Mouse (Mus musculus) ES-E14 (cell line): ENCODE measurements around the gene Cyp2w1. TPM values are rescaled to one million over a fixed set of nuclear protein-coding genes. Genes with fewer than 3 reads are reported as not detected.
"Not testable (repeated sequence)": the region's sequence is repeated elsewhere in the genome, so short reads cannot be mapped to it uniquely, and the experiment has no call there.

Source experiments
- DNase-seq: peaks from one replicate; pipeline ENCODE4 v3.0.0-alpha.2; 2013; ENCODE audit warnings: low read depth, low spot score
- H3K27ac ChIP-seq: 2 replicates; pipeline ENCODE4 v1.5.1; 2012; ENCODE audit warnings: low read depth, mild to moderate bottlenecking, low read length, moderate library complexity, mixed read lengths; ENCODE audit not compliant: poor library complexity, insufficient read depth, severe bottlenecking
- H3K36me3 ChIP-seq: 2 replicates; pipeline ENCODE4 v1.6.1; 2012; ENCODE audit warnings: mild to moderate bottlenecking, low read length, moderate library complexity, mixed read lengths; ENCODE audit not compliant: control insufficient read depth, poor library complexity, insufficient read depth, severe bottlenecking
- H3K4me1 ChIP-seq, 2 experiments: fragments of 150-350 bp in 1 of 2; sonication (generic) in 1 of 2; 2 replicates each; pipeline ENCODE4 v1.6.1; 2012; ENCODE audit warnings: low read length in 2 of 2, mild to moderate bottlenecking in 1 of 2, mixed read lengths in 1 of 2; ENCODE audit not compliant: control insufficient read depth in 2 of 2, insufficient read depth in 2 of 2, poor library complexity in 1 of 2
- H3K4me3 ChIP-seq, 2 experiments: fragments of 150-350 bp in 1 of 2; sonication (generic) in 1 of 2; 2 replicates each; pipeline ENCODE4 v1.5.1; 2012; ENCODE audit warnings: low read length in 2 of 2, low read depth in 1 of 2, mild to moderate bottlenecking in 1 of 2, mixed read lengths in 1 of 2; ENCODE audit not compliant: insufficient read depth in 1 of 2, poor library complexity in 1 of 2, severe bottlenecking in 1 of 2
- H3K9ac ChIP-seq: 2 replicates; pipeline ENCODE4 v1.6.1; 2012; ENCODE audit warnings: low read depth, mild to moderate bottlenecking, low read length, mixed read lengths; ENCODE audit not compliant: poor library complexity, insufficient read depth, severe bottlenecking
- H3K9me3 ChIP-seq: fragments of 150-350 bp; sonication (generic); 2 replicates; pipeline ENCODE4 v1.6.1; 2012; ENCODE audit warnings: low read depth, mild to moderate bottlenecking, low read length; ENCODE audit not compliant: control insufficient read depth, insufficient read depth
- CHD2 ChIP-seq: IDR thresholded peaks from 2 replicates; pipeline ENCODE4 v1.6.1; 2014; ENCODE audit warnings: mild to moderate bottlenecking, low read depth, low read length, inconsistent platforms
- HCFC1 ChIP-seq: IDR thresholded peaks from 2 replicates; pipeline ENCODE4 v1.6.1; 2012; ENCODE audit warnings: low read length, inconsistent platforms, borderline replicate concordance; ENCODE audit not compliant: insufficient read depth
- MAFK ChIP-seq: IDR thresholded peaks from 2 replicates; pipeline ENCODE4 v1.6.1; 2014; ENCODE audit warnings: mild to moderate bottlenecking, low read depth, low read length, inconsistent platforms; ENCODE audit not compliant: insufficient read depth
- ZC3H11A ChIP-seq: IDR thresholded peaks from 2 replicates; pipeline ENCODE4 v1.6.1; 2012; ENCODE audit warnings: low read depth, mild to moderate bottlenecking, inconsistent platforms, low read length, borderline replicate concordance
- ZNF384 ChIP-seq: IDR thresholded peaks from 2 replicates; pipeline ENCODE4 v1.6.1; 2012; ENCODE audit warnings: low read depth, low read length, inconsistent platforms
- in situ Hi-C, 2 experiments: fragments of 600-800 bp; cut with MboI; formaldehyde crosslinking; loops; one replicate each; pipeline ENCODE4 v1.15.1; 2025; ENCODE audit warnings: low sequenced_read_pairs in 2 of 2, inconsistent platforms in 1 of 2; ENCODE audit not compliant: unreplicated experiment in 2 of 2
- total RNA-seq: library from RNA; depleted of rRNA; stranded (reverse); fragments of 300-350 nt; gene quantifications from 2 replicates; pipeline ENCODE4 v1.2.3, GENCODE M21; 2012

Gene Cyp2w1
- total RNA-seq, 1 experiment: not detected

DNA sequence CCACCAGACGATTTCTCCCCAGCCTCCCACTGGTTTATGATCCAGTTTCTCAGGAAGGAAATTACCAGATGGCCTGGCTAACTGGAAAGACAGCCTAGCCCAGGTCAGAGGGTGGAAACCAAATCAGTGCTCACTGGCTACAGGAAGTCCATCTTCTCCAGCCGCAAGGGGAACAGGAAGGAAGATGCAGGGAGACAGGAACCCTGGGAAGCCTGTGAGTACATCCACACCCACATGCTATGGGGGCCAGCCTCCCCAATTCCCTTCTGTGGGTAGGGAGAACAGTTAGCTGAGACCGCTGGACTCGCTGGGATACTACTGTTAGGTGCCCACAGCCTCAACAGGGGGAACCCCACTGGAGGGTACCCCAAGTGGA, 35.8 kb downstream of the Cyp2w1 start:
- Histone ChIP-seq H3K27ac (no peak overlapping the region), H3K9me3 (no peaks in the 10 kb centered on the region), H3K4me1 (peaks cover 0 to 6% of the 10 kb centered on the region in 2 experiments; a peak in 1 of 4 replicates), H3K9ac (no peak overlapping the region), H3K4me3 (no peak overlapping the region), H3K36me3 (peaks cover 2% of the 10 kb centered on the region; the same call in 1 of the 2 replicates)
- in situ Hi-C loops: no loop called here
- no peak for DNase-seq
- no peak for TF ChIP-seq ZNF384
- no peak for TF ChIP-seq CHD2
- TF ChIP-seq ZC3H11A: no peak
- no peak for TF ChIP-seq HCFC1
- TF ChIP-seq MAFK: no peak

DNA sequence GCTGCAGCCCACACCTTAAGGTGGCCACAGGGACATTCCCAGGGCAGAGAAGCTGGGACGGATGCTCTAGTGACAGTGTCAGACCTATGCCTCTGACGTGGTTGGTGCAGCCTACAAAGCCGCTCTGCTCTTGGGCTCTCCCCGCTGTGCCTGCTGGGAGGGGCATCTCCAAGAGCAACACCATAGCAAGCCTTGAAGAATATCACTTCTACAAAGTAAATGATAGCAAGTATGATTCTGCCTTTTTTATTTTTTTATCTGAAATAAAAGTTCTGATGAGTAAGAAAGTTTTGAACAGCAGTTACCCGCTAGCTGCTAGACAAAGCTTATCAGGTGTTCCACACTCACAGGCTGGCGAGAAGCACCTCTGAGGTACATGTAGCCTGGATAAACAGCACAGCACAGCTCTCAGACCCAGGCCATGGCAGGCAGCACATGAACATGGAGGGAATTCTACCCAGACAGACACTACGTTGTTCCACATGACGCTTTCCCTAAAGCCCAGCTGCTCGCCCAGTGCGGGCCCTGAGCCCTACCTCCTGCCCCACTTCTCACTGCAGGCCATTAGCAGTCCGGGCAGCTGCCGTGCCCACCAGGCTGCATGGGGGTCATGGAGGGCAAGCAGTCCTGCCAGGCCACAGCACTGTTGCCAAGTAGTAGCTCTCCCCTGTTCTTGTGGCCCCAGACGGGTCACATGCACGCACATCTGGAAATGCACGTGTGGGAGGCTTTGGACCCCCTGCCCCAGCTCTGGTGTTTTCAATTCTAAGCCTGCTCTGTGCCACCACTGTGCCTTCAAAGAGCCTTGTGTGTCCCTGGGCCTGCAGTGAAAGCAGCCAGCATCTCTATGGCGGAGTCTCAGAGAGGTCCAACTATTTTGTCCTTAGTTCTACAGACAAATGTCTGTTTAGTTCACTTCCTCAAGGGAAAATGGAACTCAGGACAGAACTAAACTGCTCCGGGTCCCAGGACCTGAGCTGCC, 36.6 kb downstream of the Cyp2w1 start:
- Histone ChIP-seq H3K4me3 (no peak overlapping the region), H3K27ac (no peak overlapping the region), H3K9me3 (no peaks in the 10 kb centered on the region), H3K9ac (no peak overlapping the region), H3K4me1 (peaks cover 0 to 4% of the 10 kb centered on the region in 2 experiments; a peak in 1 of 4 replicates), H3K36me3 (peaks cover 2% of the 10 kb centered on the region; the same call in 1 of the 2 replicates)
- no peak for TF ChIP-seq CHD2
- no peak for TF ChIP-seq ZNF384
- TF ChIP-seq HCFC1: no peak
- TF ChIP-seq ZC3H11A: no peak
- no peak for TF ChIP-seq MAFK
- no peak for DNase-seq
- in situ Hi-C loops: no loop called here

DNA sequence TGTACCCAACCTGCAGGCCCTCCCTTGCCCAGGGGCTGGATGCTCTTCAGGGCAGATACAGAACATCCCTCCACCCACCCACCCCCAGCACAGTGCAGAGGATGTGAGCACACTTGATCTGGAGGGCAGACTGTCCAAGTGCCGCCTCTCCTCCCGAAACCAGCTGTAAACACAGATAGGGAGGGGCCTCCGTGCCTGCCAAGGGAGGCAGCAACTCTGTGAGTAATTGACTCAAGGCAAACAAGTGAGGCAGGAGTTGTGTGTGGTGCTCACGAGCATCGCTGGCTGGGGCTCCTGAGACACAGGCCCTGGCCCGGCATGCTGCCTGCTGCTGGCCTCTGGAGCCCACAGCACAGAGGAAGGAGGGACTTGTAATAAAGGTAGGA, 37.3 kb downstream of the Cyp2w1 start:
- no peak for DNase-seq
- H3K9ac ChIP-seq: no peak overlapping the region
- no peaks in the 10 kb centered on the region for H3K9me3 ChIP-seq
- TF ChIP-seq MAFK (no peak), CHD2 (no peak), ZC3H11A (no peak), HCFC1 (no peak), ZNF384 (no peak)
- peaks cover 0 to 3% of the 10 kb centered on the region in 2 experiments; a peak in 1 of 4 replicates for H3K4me1 ChIP-seq
- no peak overlapping the region for H3K27ac ChIP-seq
- peaks cover 2% of the 10 kb centered on the region; the same call in 1 of the 2 replicates for H3K36me3 ChIP-seq
- no peak overlapping the region for H3K4me3 ChIP-seq
- in situ Hi-C loops: no loop called here

DNA sequence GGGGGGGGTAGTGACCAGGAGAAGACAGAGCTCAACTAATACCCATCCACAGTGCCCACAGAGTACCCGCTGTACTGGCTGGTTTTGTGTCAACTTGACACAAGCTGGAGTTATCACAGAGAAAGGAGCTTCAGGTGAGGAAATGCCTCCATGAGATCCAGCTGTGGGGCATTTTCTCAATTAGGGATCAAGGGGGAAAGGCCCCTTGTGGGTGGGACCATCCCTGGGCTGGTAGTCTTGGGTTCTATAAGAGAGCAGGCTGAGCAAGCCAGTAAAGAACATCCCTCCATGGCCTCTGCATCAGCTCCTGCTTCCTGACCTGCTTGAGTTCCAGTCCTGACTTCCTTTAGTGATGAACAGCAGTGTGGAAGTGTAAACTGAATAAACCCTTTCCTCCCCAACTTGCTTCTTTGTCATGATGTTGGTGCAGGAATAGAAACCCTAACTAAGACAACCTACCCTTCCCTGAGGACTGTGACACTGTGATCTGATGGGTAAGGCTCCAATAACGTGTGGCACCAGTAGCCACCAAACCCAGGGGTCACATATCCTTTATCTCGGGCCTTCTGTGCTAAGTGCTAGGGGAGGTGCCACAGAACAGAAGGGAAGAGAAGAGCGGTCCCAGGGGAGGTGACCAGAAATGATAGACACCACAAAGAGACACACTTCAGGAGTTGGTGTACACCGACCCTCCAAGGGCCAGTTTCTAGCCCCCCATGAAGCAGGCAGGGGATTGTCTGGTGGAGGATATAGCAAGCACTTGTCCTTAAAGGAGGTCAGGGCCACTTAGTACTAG, 38.1 kb downstream of the Cyp2w1 start:
- in situ Hi-C loops, H3K36me3 ChIP-seq, H3K27ac ChIP-seq, H3K4me1 ChIP-seq, H3K9me3 ChIP-seq, H3K9ac ChIP-seq, DNase-seq, H3K4me3 ChIP-seq: not testable (repeated sequence)
